Mouse (Mus musculus) lung, postnatal 10 days (tissue): Measurements from ENCODE around the gene Krtap10-10.
"Not testable (repeated sequence)": the region's sequence is repeated elsewhere in the genome, so short reads cannot be mapped to it uniquely, and the experiment has no call there.

Experiments
- DNase-seq: peaks from one replicate; pipeline ENCODE4 v3.0.0; 2021

The Krtap10-10 gene

DNA sequence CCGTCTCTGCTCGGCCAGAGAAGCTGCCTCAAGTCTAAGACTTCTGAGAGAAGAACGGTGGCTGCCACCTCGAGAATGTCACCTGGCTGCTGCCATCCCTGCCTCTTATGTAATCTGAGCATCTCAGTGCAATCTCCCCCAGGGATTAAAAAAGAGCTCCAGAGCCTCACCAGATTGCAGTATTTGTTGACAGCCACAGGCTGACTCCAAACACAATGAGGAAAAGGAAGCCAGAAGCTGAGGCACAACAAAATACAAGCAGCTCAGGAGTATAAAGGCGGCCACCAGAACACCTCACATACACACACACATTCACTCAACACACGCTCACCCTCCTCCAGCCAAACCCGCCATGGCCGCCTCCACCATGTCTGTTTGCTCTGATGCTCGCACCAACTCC lies at the start of gene Krtap10-10:
Krtap10-10 (plus strand) TSS at position 301 of the 400 bp plus-strand sequence.
- DNase-seq = no peak

GRCm38 (mm10) chr10:77787876-77788275 lies 47.9 kb upstream of the Krtap10-10 start, which contains the start of gene Gm7137:
Gene Gm7137 (minus strand): TSS chr10:77788200.
- DNase-seq = not testable (repeated sequence)

DNA sequence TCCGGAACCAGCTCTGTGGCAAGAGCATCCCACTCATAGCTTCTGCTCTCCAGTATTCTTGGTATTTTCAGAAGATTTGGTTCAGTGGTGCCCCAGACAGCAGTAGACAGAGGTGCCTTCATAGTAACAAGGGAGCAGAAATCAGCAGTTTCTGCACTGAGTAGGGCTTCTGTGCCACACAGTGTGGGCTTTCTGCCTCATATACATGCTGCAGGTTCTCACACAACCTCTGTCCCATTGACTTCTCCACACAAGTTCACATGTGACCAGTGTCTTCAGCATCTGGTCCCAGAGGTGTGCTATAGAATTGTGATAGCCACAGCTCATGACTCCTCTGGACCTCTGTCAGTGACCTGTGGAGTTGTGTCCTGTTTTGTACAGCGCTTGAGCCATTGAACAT lies 47.1 kb upstream of the Krtap10-10 start:
- DNase-seq = no peak

DNA sequence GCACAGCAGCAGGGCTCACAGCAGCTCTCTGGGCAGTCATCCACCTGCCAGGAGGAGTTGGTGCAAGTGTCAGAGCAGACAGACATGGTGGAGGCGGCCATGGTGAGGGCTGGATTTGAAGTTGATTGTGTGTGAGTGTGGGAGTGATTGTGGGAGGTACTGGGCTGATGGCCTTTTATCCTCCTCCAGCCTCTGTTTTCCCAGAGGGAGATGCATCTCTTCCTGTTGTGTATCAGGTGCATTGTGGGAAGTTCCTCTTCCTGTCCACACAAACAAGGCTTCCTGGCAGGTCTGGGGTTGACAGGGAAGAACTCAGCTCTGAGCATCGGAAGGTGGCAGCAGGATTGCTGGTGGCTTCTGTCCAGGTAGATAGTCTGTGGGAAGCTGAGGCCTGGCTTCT lies 40.8 kb upstream of the Krtap10-10 start, which contains the start of gene Gm9639:
Gm9639 (minus strand) TSS at position 101 of the 400 bp plus-strand sequence.
- DNase-seq = no peak

DNA sequence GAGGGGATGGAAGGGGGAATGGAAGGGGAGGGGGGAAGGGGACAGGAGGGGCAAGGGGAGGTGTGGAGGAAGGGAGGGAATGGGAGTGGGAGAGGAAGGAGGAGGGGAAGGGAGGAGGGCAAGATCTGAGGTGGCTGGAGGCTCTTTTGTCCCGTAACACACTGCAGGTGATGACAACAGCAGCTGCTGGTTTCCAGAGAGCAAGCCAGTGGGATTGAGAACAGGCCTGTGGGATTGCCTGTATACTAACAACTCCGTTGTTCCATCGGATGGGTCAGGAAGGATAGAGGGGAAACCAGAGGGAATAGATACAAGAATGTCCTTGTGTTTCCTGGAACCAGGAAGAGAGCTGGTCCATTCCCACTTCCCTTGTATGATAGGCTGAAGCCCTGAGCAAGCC lies 38.1 kb upstream of the Krtap10-10 start:
- no peak for DNase-seq

GRCm38 (mm10) chr10:77798164-77798920 lies 37.4 kb upstream of the Krtap10-10 start:
- DNase-seq = peak; percentile 20

DNA sequence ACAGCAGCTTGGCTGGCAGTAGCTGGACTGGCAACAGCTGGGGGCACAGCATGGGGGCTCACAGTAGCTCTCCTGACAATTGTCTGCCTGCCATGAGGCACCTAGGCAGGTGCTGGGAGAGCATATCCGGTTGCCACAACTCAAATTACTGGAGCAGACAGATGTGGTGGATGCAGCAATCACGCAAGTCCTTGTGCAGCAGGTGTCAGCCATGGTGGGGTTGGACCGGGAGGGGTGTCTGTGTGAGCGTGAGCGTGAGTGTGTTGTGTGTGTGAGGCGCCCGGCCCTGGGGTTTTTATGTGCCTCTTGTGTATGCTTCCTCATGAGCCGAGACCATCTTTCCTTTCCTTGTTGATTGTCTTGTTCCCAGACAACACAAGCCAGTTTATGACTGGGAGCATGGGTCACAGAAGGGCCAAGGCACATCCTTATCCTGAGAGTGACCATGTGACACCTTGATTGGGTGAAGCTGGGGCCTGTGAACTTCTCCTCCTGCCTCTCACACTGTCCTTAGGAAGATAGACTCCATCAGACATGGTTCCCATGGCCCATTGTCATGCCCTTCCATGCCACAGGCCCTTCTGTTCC lies 36.7 kb upstream of the Krtap10-10 start, which contains the start of gene Gm19668:
Gm19668 (minus strand) TSS at position 213 of the 588 bp plus-strand sequence.
- DNase-seq = no peak

GRCm38 (mm10) chr10:77804095-77804494 lies 31.7 kb upstream of the Krtap10-10 start:
- DNase-seq = no peak

DNA sequence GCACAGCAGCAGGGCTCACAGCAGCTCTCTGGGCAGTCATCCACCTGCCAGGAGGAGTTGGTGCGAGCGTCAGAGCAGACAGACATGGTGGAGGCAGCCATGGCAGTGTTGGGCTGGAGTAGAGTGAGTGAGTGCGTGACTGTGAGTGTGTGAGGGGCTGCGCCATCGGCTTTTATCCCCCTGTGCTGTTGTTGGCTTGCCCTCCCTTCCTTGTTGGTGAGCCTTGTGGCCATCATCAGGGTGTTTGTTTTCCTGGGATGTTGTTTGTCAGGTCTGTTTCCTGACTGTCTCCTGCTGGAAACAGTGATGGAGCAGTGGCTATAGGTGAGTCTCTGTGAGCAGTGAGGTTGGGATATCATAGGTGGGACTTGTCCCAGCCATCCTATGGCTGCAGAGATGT lies 24.0 kb upstream of the Krtap10-10 start, which contains the start of gene Gm9507:
Gm9507 (minus strand) TSS at position 101 of the 400 bp plus-strand sequence.
- no peak for DNase-seq

- no peak for DNase-seq
Observed at GRCm38 (mm10) chr10:77814382-77814781, 21.4 kb upstream of the Krtap10-10 start, which contains the start of gene Gm2696. Gene Gm2696 (plus strand): TSS chr10:77814682.

- peak; percentile 39 for DNase-seq
Observed at GRCm38 (mm10) chr10:77815514-77815913, 20.2 kb upstream of the Krtap10-10 start.

GRCm38 (mm10) chr10:77818523-77818922 lies 17.2 kb upstream of the Krtap10-10 start:
- no peak for DNase-seq

DNA sequence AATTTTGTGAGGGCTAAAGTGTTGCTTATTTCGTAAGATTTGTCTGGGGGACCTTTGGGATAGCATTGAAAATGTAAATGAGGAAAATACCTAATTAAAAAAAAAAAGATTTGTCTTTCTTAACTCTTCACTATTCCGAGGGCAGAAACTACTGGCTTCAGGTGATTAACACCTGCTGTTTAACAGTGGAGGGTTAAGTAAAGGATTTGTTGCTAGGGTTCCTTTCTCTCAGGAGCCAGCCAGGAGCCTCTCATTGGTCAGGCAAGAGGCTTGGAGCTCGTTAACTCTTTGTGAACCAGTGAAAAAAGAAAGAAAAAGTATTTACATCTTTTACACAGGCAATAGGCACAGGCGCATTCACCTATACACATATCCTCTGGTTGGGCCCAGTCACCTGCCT lies 16.5 kb upstream of the Krtap10-10 start:
- no peak for DNase-seq

- peak; percentile 42 for DNase-seq
Observed at GRCm38 (mm10) chr10:77826951-77827350, 8.8 kb upstream of the Krtap10-10 start, which contains the start of gene Krtap10-4. Gene Krtap10-4 (minus strand): TSS chr10:77827095.

DNA sequence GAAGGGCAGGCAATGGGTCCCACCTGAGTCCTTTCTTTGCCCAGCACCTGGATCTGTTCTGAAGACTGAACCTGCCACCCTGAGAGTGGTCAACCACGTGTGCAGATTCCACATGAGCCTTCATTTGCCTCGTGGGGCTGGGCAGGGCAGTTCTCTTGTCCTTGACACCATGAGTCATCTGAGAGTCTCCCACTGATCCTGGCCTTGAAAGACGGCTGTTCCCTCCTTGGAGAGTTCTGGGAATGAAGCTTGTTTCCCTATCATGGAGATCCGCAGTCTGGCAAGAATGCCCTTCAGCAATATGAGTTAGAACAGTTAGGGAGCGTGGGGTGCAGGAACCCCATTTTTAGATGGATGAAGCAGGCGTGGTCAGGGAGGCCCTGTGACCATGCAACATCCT lies 3.3 kb downstream of the Krtap10-10 start:
- no peak for DNase-seq

GRCm38 (mm10) chr10:77846503-77846902 lies 10.8 kb downstream of the Krtap10-10 start, which contains the start of gene Gm36176:
Gene Gm36176 (plus strand): TSS chr10:77846803.
- DNase-seq = no peak

DNA sequence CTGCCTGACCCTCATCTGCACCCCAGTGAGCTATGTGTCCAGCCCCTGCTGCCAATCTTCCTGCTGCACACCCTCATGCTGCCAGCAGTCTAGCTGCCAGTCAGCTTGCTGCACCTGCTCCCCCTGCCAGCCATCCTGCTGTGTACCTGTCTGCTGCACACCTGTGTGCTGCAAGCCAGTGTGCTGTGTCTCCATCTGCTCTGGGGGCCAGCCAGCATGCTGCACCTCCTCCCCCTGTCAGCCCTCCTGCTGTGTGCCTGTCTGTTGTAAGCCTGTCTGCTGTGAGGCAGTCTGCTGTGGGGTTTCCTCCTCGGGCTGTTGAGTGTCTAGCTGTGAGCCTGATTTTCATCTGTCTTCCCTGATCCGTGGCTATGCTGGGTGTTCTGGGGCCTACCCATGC lies 11.2 kb downstream of the Krtap10-10 start:
- DNase-seq = no peak

DNA sequence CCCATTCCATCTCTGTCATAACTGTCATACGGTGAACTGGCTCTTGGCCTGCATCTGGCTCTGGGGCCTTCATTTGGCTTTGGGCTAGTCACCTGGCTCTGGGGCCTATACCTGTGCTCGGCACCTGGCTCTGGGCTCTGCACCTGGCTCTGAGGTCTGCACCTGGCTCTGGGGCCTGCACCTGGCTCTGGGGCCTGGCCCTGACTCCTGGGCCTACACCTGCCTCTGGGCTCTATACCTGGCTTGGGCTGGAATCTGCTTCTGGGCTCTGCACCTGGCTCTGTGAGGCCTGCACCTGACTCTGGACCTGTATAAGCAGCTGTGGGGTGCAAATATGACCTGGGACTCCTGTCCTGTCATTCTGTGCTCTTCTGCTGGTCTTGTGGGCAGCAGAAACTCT lies 11.8 kb downstream of the Krtap10-10 start:
- DNase-seq = no peak

GRCm38 (mm10) chr10:77852559-77852958 lies 16.8 kb downstream of the Krtap10-10 start, which contains the start of gene Gm10318:
Gene Gm10318 (plus strand): TSS chr10:77852859.
- no peak for DNase-seq

GRCm38 (mm10) chr10:77861675-77862074 lies 25.9 kb downstream of the Krtap10-10 start, which contains the start of gene Gm3285:
Gene Gm3285 (plus strand): TSS chr10:77861975.
- no peak for DNase-seq

DNA sequence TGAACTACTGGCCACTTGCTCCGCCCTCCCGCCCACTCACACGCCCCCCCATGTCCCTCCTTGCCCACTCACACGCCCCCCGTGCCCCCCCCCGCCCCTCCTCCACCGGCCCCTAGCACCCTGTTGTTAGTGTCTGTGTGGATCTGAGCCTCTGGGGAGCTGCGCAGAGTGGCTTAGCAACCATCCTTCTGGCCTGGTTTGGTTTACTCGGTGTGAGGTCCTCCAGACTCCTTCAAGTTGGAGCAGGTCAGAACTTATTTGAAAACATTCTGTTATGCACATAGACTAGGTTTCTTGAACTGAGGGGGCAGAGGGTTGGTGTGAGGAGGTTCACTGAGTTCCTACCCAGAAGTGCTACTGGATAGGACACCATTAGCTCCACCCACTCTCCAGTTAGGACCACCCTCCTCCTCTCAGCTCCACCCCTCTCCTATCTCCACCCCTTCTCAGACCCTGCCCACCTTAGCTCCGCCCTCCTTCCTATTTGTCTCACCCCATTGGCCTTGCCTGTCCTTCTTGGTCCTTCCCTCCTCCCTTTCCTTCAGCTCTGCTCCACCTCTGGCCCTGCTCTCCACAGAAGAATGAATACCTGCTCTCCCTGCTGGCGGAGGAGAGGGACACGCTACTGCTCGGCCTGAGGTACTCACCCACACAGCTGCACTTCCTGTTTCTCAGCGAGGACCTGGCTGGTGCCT lies 28.5 kb downstream of the Krtap10-10 start:
- peak; percentile 64 for DNase-seq

GRCm38 (mm10) chr10:77864762-77865143 lies 29.0 kb downstream of the Krtap10-10 start:
- no peak for DNase-seq

DNA sequence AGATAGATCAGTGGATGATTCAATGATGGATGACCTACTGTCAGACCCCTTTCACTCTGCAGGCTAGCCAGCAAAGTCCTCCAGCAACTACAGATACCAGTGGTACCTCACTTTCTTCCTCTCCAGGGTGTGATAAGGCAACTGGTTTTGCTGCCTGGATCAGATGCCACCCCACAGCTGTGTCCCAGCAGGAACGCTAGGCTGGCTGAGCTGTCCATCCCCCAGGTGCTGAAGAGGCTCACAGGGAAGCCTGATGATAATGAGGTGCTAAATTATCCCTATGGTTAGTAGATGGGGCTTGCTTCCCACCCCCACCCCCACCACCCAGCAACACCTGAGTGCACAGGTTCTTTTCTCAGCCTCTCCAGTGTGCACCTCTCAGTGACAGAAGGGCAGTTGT lies 31.8 kb downstream of the Krtap10-10 start:
- no peak for DNase-seq
